Mouse (Mus musculus) retina, embryonic 14.5 days (tissue): ENCODE results near the gene Tmem98.

Source experiments
- DNase-seq: peaks from one replicate; pipeline ENCODE4 v3.0.0-alpha.2; 2015; ENCODE audit warnings: low spot score

Gene Tmem98

GRCm38 (mm10) chr11:80809993-80810821 is at the start of gene Tmem98:
TSS of gene Tmem98 (plus strand) at chr11:80810175.
- peak; percentile 64 for DNase-seq

GRCm38 (mm10) chr11:80761285-80761974 is 48.5 kb upstream of the Tmem98 start:
- no peak for DNase-seq

GRCm38 (mm10) chr11:80762066-80762465 is 47.9 kb upstream of the Tmem98 start:
- DNase-seq = no peak

- DNase-seq = no peak
These were observed 43.9 kb upstream of the Tmem98 start for GRCm38 (mm10) chr11:80766068-80766467.

GRCm38 (mm10) chr11:80766472-80767319 is 43.3 kb upstream of the Tmem98 start:
- no peak for DNase-seq

- no peak for DNase-seq
These were observed 42.7 kb upstream of the Tmem98 start for GRCm38 (mm10) chr11:80767320-80767617.

GRCm38 (mm10) chr11:80771186-80771585 is 38.8 kb upstream of the Tmem98 start:
- no peak for DNase-seq

- no peak for DNase-seq
These were observed 38.3 kb upstream of the Tmem98 start for GRCm38 (mm10) chr11:80771596-80772250.

GRCm38 (mm10) chr11:80772595-80773210 is 37.3 kb upstream of the Tmem98 start:
- no peak for DNase-seq

GRCm38 (mm10) chr11:80775535-80775934 is 34.4 kb upstream of the Tmem98 start:
- DNase-seq = no peak

GRCm38 (mm10) chr11:80777708-80778107 is 32.3 kb upstream of the Tmem98 start:
- peak; percentile 32 for DNase-seq

- no peak for DNase-seq
These were observed 31.8 kb upstream of the Tmem98 start for GRCm38 (mm10) chr11:80778157-80778556.

- DNase-seq = no peak
These were observed 31.0 kb upstream of the Tmem98 start for GRCm38 (mm10) chr11:80778916-80779526.

- peak; percentile 86 for DNase-seq
These were observed 30.2 kb upstream of the Tmem98 start, which contains the start of gene Myo1d for GRCm38 (mm10) chr11:80779527-80780344. TSS of gene Myo1d (minus strand) at chr11:80780025.

- no peak for DNase-seq
These were observed 28.4 kb upstream of the Tmem98 start for GRCm38 (mm10) chr11:80781535-80781934.

- DNase-seq = no peak
These were observed 26.5 kb upstream of the Tmem98 start for GRCm38 (mm10) chr11:80783460-80783859.

- DNase-seq = no peak
These were observed 25.7 kb upstream of the Tmem98 start for GRCm38 (mm10) chr11:80784294-80784743.

- DNase-seq = no peak
These were observed 24.3 kb upstream of the Tmem98 start for GRCm38 (mm10) chr11:80785672-80786071.

- no peak for DNase-seq
These were observed 20.2 kb upstream of the Tmem98 start for GRCm38 (mm10) chr11:80789647-80790240.

GRCm38 (mm10) chr11:80790413-80790812 is 19.6 kb upstream of the Tmem98 start:
- DNase-seq = no peak
